Comparison of ENCODE assay signal across 11 mouse cellular contexts in the genomic region with DNA sequence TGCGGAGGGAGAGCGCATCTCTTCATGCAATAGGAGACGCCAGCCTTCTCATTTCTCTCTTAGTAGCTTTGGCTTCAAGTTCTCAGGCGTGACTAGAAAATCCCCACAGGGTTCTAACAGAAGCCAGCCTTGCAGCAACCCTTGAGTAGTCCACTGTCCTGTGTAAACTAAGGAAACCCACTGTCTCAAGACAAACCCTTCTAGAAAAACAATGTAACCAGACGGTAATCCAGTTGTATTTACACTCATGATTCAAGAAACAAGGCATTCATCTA. TPM values are rescaled to one million over a fixed set of nuclear protein-coding genes. Genes with fewer than 3 reads are reported as not detected.
A peak's percentile ranks its signal among the peaks of the same experiment; 100 is the strongest.
DNase-seq lines count a peak whose midpoint lies in the region; ATAC-seq and TF ChIP-seq lines count a peak whose summit lies in the region.
"Had no signal": no experiment of that assay in that cellular context is flagged by ENCODE, and none has a peak within 500 bp of the region (broad histone marks: within the 10 kb centered on the region; RNA-seq: fewer than 3 reads in every experiment).

No protein-coding gene starts in this region.

- peak overlapping the region; percentile 75 for H3K27ac ChIP-seq in heart, adult 2 months
- H3K27ac ChIP-seq in lung, embryonic 14.5 days (ENCODE audit: low read depth) = no peak overlapping the region
- no peak overlapping the region for H3K27ac ChIP-seq in liver, embryonic 11.5 days (ENCODE audit: low read depth, low read length)
- no peak overlapping the region for H3K27ac ChIP-seq in stomach, embryonic 15.5 days
- H3K27ac ChIP-seq: embryonic facial prominence, embryonic 15.5 days had no signal

- peak overlapping the region; percentile 51 for H3K4me2 ChIP-seq in lung, embryonic 14.5 days
- H3K4me2 ChIP-seq in liver, embryonic 11.5 days = peak overlapping the region; percentile 27; the same call in 1 of the 2 replicates
- H3K4me2 ChIP-seq in stomach, embryonic 15.5 days = peak overlapping the region; percentile 37
- H3K4me2 ChIP-seq: embryonic facial prominence, embryonic 15.5 days had no signal

- DNase-seq in heart, adult 2 months = no peak
- DNase-seq in heart, postnatal 36 days = no peak
- DNase-seq in lung, embryonic 14.5 days = no peak
- no peak for DNase-seq in lung, postnatal 14 days
- no peak for DNase-seq in liver, embryonic 11.5 days (ENCODE audit: low spot score)
- no peak for DNase-seq in left cerebral cortex, postnatal 10 days (ENCODE audit: extremely low spot score in 1 of 2, low spot score in 2 of 2)
- no peak for DNase-seq in urinary bladder, postnatal 10 days (ENCODE audit: low spot score)
- DNase-seq: gastrocnemius, postnatal 36 days; right cerebral cortex, postnatal 14 days had no signal

- peak overlapping the region; percentile 45 for H3K4me3 ChIP-seq in heart, adult 2 months
- peak overlapping the region; percentile 15; the same call in 1 of the 2 replicates for H3K4me3 ChIP-seq in lung, embryonic 14.5 days (ENCODE audit: low read depth, low read length)
- no peak overlapping the region for H3K4me3 ChIP-seq in liver, embryonic 11.5 days (ENCODE audit: low read depth, low read length)
- no peak overlapping the region for H3K4me3 ChIP-seq in stomach, embryonic 15.5 days (replicated peaks)
- H3K4me3 ChIP-seq: embryonic facial prominence, embryonic 15.5 days had no signal

- intact Hi-C loops in heart, adult 2 months (cut with DNase I) = loop anchor here (5.0 kb wide), 1 partner anchor 35 kb away; no protein-coding TSS in a partner anchor
- intact Hi-C loops in heart, postnatal 36 days (cut with DNase I) = loop anchor here (5.0 kb wide), 3 partner anchors 50 to 205 kb away; no protein-coding TSS in a partner anchor
- intact Hi-C loops in left cerebral cortex, postnatal 10 days (cut with DNase I) = loop anchor here (5.0 kb wide), 2 partner anchors 145 to 420 kb away; no protein-coding TSS in a partner anchor

- WGBS in heart, adult 2 months = 51% methylated on average over 5 of the region's 5 CpGs
- 60% methylated on average over 5 of the region's 5 CpGs for WGBS in lung, embryonic 14.5 days
- 82% methylated on average over 5 of the region's 5 CpGs for WGBS in liver, embryonic 11.5 days
- 71% methylated on average over 5 of the region's 5 CpGs for WGBS in stomach, embryonic 15.5 days

- peaks cover 12% of the 10 kb centered on the region for H3K4me1 ChIP-seq in heart, adult 2 months (ENCODE audit: control insufficient read depth, insufficient read depth, low read length)
- H3K4me1 ChIP-seq in lung, embryonic 14.5 days (ENCODE audit: insufficient read depth) = no peaks in the 10 kb centered on the region
- H3K4me1 ChIP-seq in liver, embryonic 11.5 days (replicated peaks; ENCODE audit: control insufficient read depth, insufficient read depth, low read length) = no peaks in the 10 kb centered on the region; the same call in 1 of the 2 replicates
- H3K4me1 ChIP-seq in stomach, embryonic 15.5 days = no peaks in the 10 kb centered on the region
- H3K4me1 ChIP-seq: embryonic facial prominence, embryonic 15.5 days had no signal

- no peak for ATAC-seq in lung, embryonic 14.5 days (ENCODE audit: insufficient read depth)
- ATAC-seq in liver, embryonic 11.5 days (replicated peaks; ENCODE audit: low FRiP score) = no peak
- no peak for ATAC-seq in stomach, embryonic 15.5 days (ENCODE audit: insufficient read depth, low FRiP score, low read depth)

- H3K79me2 ChIP-seq in heart, adult 2 months (replicated peaks; ENCODE audit: control insufficient read depth, insufficient read depth, low read length) = no peaks in the 10 kb centered on the region

- no peak for TF ChIP-seq EP300 in heart, adult 2 months (IDR thresholded peaks at IDR 0.05; ENCODE audit: insufficient read depth, low read depth, low read length)

- TF ChIP-seq CTCF in heart, adult 2 months (IDR thresholded peaks at IDR 0.05) = no peak
- no peak for TF ChIP-seq CTCF in lung, embryonic 14.5 days (IDR thresholded peaks at IDR 0.05; ENCODE audit: low read depth)

- H3K36me3 ChIP-seq in heart, adult 2 months (ENCODE audit: control insufficient read depth, insufficient read depth, low read length) = no peaks in the 10 kb centered on the region; the same call in 1 of the 2 replicates
- no peaks in the 10 kb centered on the region for H3K36me3 ChIP-seq in lung, embryonic 14.5 days (ENCODE audit: insufficient read depth)
- H3K36me3 ChIP-seq in liver, embryonic 11.5 days (ENCODE audit: control insufficient read depth, insufficient read depth, low read length) = no peaks in the 10 kb centered on the region
- H3K36me3 ChIP-seq in stomach, embryonic 15.5 days = no peaks in the 10 kb centered on the region
- H3K36me3 ChIP-seq: embryonic facial prominence, embryonic 15.5 days had no signal

- no peaks in the 10 kb centered on the region for H3K27me3 ChIP-seq in heart, adult 2 months (ENCODE audit: control insufficient read depth, insufficient read depth, low read length)
- H3K27me3 ChIP-seq in lung, embryonic 14.5 days (ENCODE audit: insufficient read depth, low read length) = no peaks in the 10 kb centered on the region
- H3K27me3 ChIP-seq in liver, embryonic 11.5 days (replicated peaks; ENCODE audit: control insufficient read depth, insufficient read depth, low read length) = no peaks in the 10 kb centered on the region
- no peaks in the 10 kb centered on the region for H3K27me3 ChIP-seq in stomach, embryonic 15.5 days (replicated peaks)
- H3K27me3 ChIP-seq: embryonic facial prominence, embryonic 15.5 days had no signal

- no peak for TF ChIP-seq POLR2A in heart, adult 2 months (IDR thresholded peaks at IDR 0.05; ENCODE audit: insufficient read depth, low read depth, low read length)

- H3K9ac ChIP-seq in heart, adult 2 months (ENCODE audit: low read depth, low read length) = peak overlapping the region; percentile 53
- 0 out of 2 replicates have a peak overlapping the region, but pooled peaks have one; percentile 10 for H3K9ac ChIP-seq in lung, embryonic 14.5 days
- no peak overlapping the region for H3K9ac ChIP-seq in liver, embryonic 11.5 days (ENCODE audit: low read depth, low read length)
- H3K9ac ChIP-seq in stomach, embryonic 15.5 days = no peak overlapping the region
- H3K9ac ChIP-seq: embryonic facial prominence, embryonic 15.5 days had no signal

- peaks cover 6% of the 10 kb centered on the region; the same call in 1 of the 2 replicates for H3K9me3 ChIP-seq in lung, embryonic 14.5 days (ENCODE audit: low read depth, low read length)
- no peaks in the 10 kb centered on the region for H3K9me3 ChIP-seq in liver, embryonic 11.5 days (ENCODE audit: control insufficient read depth, low read length)
- no peaks in the 10 kb centered on the region for H3K9me3 ChIP-seq in stomach, embryonic 15.5 days
- H3K9me3 ChIP-seq: embryonic facial prominence, embryonic 15.5 days had no signal

RNA-seq across cellular contexts. Expression of gene Fbxl5, which starts 20.5 kb away (rescaled TPM):
- total RNA-seq in heart, adult 2 months (2021) = 10 to 100 TPM; 32.6 to 39.0 TPM
- 20.1 and 32.0 TPM in 2 replicates for polyA plus RNA-seq in heart, adult 2 months (2012; rRNA removed)
- 10 to 100 TPM; 37.6 to 38.0 TPM for total RNA-seq in heart, postnatal 36 days (2021)
- polyA plus RNA-seq in lung, embryonic 14.5 days (2014; fragmentation: Nextera tagmentation; extraction: Ambion mirVana) = 73.2 and 76.7 TPM in 2 replicates
- polyA plus RNA-seq in liver, embryonic 11.5 days (2014; fragmentation: Nextera tagmentation; extraction: Ambion mirVana) = 36.5 and 40.3 TPM in 2 replicates
- 55.1 and 56.4 TPM in 2 replicates for polyA plus RNA-seq in stomach, embryonic 15.5 days (2015; fragmentation: Nextera tagmentation; extraction: Ambion mirVana)
- 10 to 100 TPM; 82.9 TPM for total RNA-seq in left cerebral cortex, postnatal 10 days (2021)

RNA-seq across cellular contexts. Expression of gene Bst1, which starts 23.3 kb away (rescaled TPM):
- total RNA-seq in heart, adult 2 months (2021) = 1 to 10 TPM; 1.6 to 3.3 TPM
- 1.3 and 1.7 TPM in 2 replicates for polyA plus RNA-seq in heart, adult 2 months (2012; rRNA removed)
- total RNA-seq in heart, postnatal 36 days (2021) = 1 to 10 TPM; 1.7 to 3.7 TPM
- polyA plus RNA-seq in lung, embryonic 14.5 days (2014; fragmentation: Nextera tagmentation; extraction: Ambion mirVana) = 0.82 and 1.2 TPM in 2 replicates
- 0.36 TPM in 1 of 2 replicates, not detected in the other for polyA plus RNA-seq in liver, embryonic 11.5 days (2014; fragmentation: Nextera tagmentation; extraction: Ambion mirVana)
- polyA plus RNA-seq in stomach, embryonic 15.5 days (2015; fragmentation: Nextera tagmentation; extraction: Ambion mirVana) = 0.72 and 3.0 TPM in 2 replicates
- total RNA-seq in left cerebral cortex, postnatal 10 days (2021) = not detected

RNA-seq across cellular contexts. Expression of gene Cd38, which starts 26.4 kb away (rescaled TPM):
- 1 to 10 TPM; 7.3 to 7.5 TPM for total RNA-seq in heart, adult 2 months (2021)
- 8.6 and 22.0 TPM in 2 replicates for polyA plus RNA-seq in heart, adult 2 months (2012; rRNA removed)
- 1 to 10 TPM; 8.2 to 8.5 TPM for total RNA-seq in heart, postnatal 36 days (2021)
- 23.0 and 26.9 TPM in 2 replicates for polyA plus RNA-seq in lung, embryonic 14.5 days (2014; fragmentation: Nextera tagmentation; extraction: Ambion mirVana)
- 22.0 and 25.0 TPM in 2 replicates for polyA plus RNA-seq in liver, embryonic 11.5 days (2014; fragmentation: Nextera tagmentation; extraction: Ambion mirVana)
- polyA plus RNA-seq in stomach, embryonic 15.5 days (2015; fragmentation: Nextera tagmentation; extraction: Ambion mirVana) = 13.5 and 14.6 TPM in 2 replicates
- 1 to 10 TPM; 3.2 to 3.5 TPM for total RNA-seq in left cerebral cortex, postnatal 10 days (2021)

Comparison
In these comparisons a context has a peak if more than half of its experiments do, and no peak if none do; other contexts are left out.
1. H3K4me3 ChIP-seq: peak in heart, adult 2 months (single experiment) and lung, embryonic 14.5 days (single experiment); none in liver, embryonic 11.5 days (single experiment) and stomach, embryonic 15.5 days (single experiment).
2. H3K9ac ChIP-seq: peak in heart, adult 2 months (single experiment) and lung, embryonic 14.5 days (single experiment); none in liver, embryonic 11.5 days (single experiment) and stomach, embryonic 15.5 days (single experiment).
3. Peak in every context shown above with its lines, with median percentiles within 50 percentile points of each other: H3K4me2 ChIP-seq.